Mouse (Mus musculus) layer of hippocampus, postnatal 14 days (tissue): ENCODE data around the gene Pgm5. TPM values are rescaled to one million over a fixed set of nuclear protein-coding genes. Genes with fewer than 3 reads are reported as not detected.
"Not testable (repeated sequence)": the region's sequence is repeated elsewhere in the genome, so short reads cannot be mapped to it uniquely, and the experiment has no call there.

Experiments used
- DNase-seq, 2 experiments: peaks; one replicate each; pipeline ENCODE4 v3.0.0; 2021 to 2022; ENCODE audit warnings: low spot score in 2 of 2, mixed read lengths in 1 of 2
- total RNA-seq, 2 experiments: library from RNA; stranded (reverse); gene quantifications; 2 replicates each; pipeline ENCODE4 v1.2.3; 2021

The Pgm5 gene
- total RNA-seq, 2 experiments from 2014 or later, result 3.1 to 3.8 TPM

GRCm38 (mm10) chr19:24707071-24707906 is 154.4 kb downstream of the Pgm5 start:
- DNase-seq, result no peak

GRCm38 (mm10) chr19:24705395-24705794 is 156.3 kb downstream of the Pgm5 start:
- peak in 1 of 2 experiments; percentile 47 for DNase-seq

GRCm38 (mm10) chr19:24704326-24704725 is 157.3 kb downstream of the Pgm5 start:
- DNase-seq, result peak in 1 of 2 experiments; percentile 37

GRCm38 (mm10) chr19:24703680-24704079 is 158.0 kb downstream of the Pgm5 start:
- DNase-seq, result no peak

- DNase-seq, result not testable (repeated sequence)
Measured at GRCm38 (mm10) chr19:24703168-24703567, 158.5 kb downstream of the Pgm5 start.

GRCm38 (mm10) chr19:24701716-24702115 is 159.9 kb downstream of the Pgm5 start:
- DNase-seq, result no peak

GRCm38 (mm10) chr19:24700664-24701063 is 161.0 kb downstream of the Pgm5 start:
- no peak for DNase-seq

GRCm38 (mm10) chr19:24699910-24700309 is 161.7 kb downstream of the Pgm5 start:
- DNase-seq, result no peak

- no peak for DNase-seq
Measured at GRCm38 (mm10) chr19:24699196-24699595, 162.5 kb downstream of the Pgm5 start.

GRCm38 (mm10) chr19:24698651-24699050 is 163.0 kb downstream of the Pgm5 start:
- DNase-seq, result no peak

- no peak for DNase-seq
Measured at GRCm38 (mm10) chr19:24697946-24698345, 163.7 kb downstream of the Pgm5 start.

GRCm38 (mm10) chr19:24692691-24693090 is 169.0 kb downstream of the Pgm5 start:
- no peak for DNase-seq

GRCm38 (mm10) chr19:24689531-24689930 is 172.1 kb downstream of the Pgm5 start:
- DNase-seq, result no peak

- no peak for DNase-seq
Measured at GRCm38 (mm10) chr19:24688327-24688726, 173.3 kb downstream of the Pgm5 start.

GRCm38 (mm10) chr19:24686411-24686810 is 175.2 kb downstream of the Pgm5 start:
- no peak for DNase-seq

GRCm38 (mm10) chr19:24683016-24683720 is 178.5 kb downstream of the Pgm5 start:
- DNase-seq, result no peak

GRCm38 (mm10) chr19:24677242-24677984 is 184.2 kb downstream of the Pgm5 start:
- DNase-seq, result no peak

- no peak for DNase-seq
Measured at GRCm38 (mm10) chr19:24676429-24676828, 185.2 kb downstream of the Pgm5 start.

- DNase-seq, result no peak
Measured at GRCm38 (mm10) chr19:24673762-24674161, 187.9 kb downstream of the Pgm5 start, which contains the start of gene Tmem252. Tmem252 (plus strand) TSS chr19:24674008.

GRCm38 (mm10) chr19:24673331-24673730 is 188.3 kb downstream of the Pgm5 start:
- DNase-seq, result no peak

GRCm38 (mm10) chr19:24672366-24672960 is 189.2 kb downstream of the Pgm5 start:
- DNase-seq, result no peak
